Mouse (Mus musculus) forebrain, embryonic 14.5 days (tissue): ENCODE measurements at regions not wholly inside any gene's neighbourhood (a gene's known extent, or its start where the extent isn't known, plus 50 kb on each side); places are given as distances from the start of the nearest gene placed in this dataset.

Source experiments
- ATAC-seq: fragments of 200-750 bp; cut with Nextera tagmentation; 2 replicates; pipeline ENCODE4 v1.8.0; 2017; ENCODE audit warnings: mild to moderate bottlenecking, moderate library complexity
- DNase-seq: peaks from one replicate; pipeline ENCODE4 v3.0.0-alpha.2; 2015; ENCODE audit warnings: low spot score
- H3K27ac ChIP-seq: fragments of 300-500 bp; sonication (generic); 2 replicates; pipeline ENCODE4 v1.5.1; 2014; ENCODE audit warnings: low read depth, mild to moderate bottlenecking, control low read depth, low read length, moderate library complexity
- H3K27me3 ChIP-seq: fragments of 300-500 bp; sonication (generic); replicated peaks from 2 replicates; pipeline ENCODE4 v1.6.1; 2014; ENCODE audit warnings: low read length, control low read depth, mixed read lengths; ENCODE audit not compliant: control insufficient read depth, insufficient read depth
- H3K36me3 ChIP-seq: fragments of 300-500 bp; sonication (generic); 2 replicates; pipeline ENCODE4 v1.6.1; 2014; ENCODE audit warnings: low read length, control low read depth; ENCODE audit not compliant: control insufficient read depth, insufficient read depth
- H3K4me1 ChIP-seq: fragments of 300-500 bp; sonication (generic); 2 replicates; pipeline ENCODE4 v1.6.1; 2014; ENCODE audit warnings: antibody characterized with exemption, low read length, control low read depth; ENCODE audit not compliant: control insufficient read depth, insufficient read depth
- H3K4me2 ChIP-seq: fragments of 300-500 bp; sonication (generic); 2 replicates; pipeline ENCODE4 v1.6.1; 2014; ENCODE audit warnings: mild to moderate bottlenecking, control low read depth, low read length
- H3K4me3 ChIP-seq: fragments of 300-500 bp; sonication (generic); 2 replicates; pipeline ENCODE4 v1.5.1; 2014; ENCODE audit warnings: low read depth, low read length, control low read depth
- H3K9ac ChIP-seq: fragments of 300-500 bp; sonication (generic); 2 replicates; pipeline ENCODE4 v1.6.1; 2014; ENCODE audit warnings: mild to moderate bottlenecking, low read length, control low read depth, moderate library complexity
- H3K9me3 ChIP-seq: fragments of 300-500 bp; sonication (generic); replicated peaks from 2 replicates; pipeline ENCODE4 v1.6.1; 2016; ENCODE audit warnings: low read length, control low read depth, mixed read lengths; ENCODE audit not compliant: control insufficient read depth
- WGBS: fragments of 180-500 bp; shearing (Covaris S2); extraction: QIAGEN DNeasy Blood & Tissue Kit; methylation state at CpG from one replicate; pipeline ENCODE4 v1.1.7; 2014; 5-methylcytosine and 5-hydroxymethylcytosine counted together

- H3K36me3 ChIP-seq: no peaks in the 10 kb centered on the region
- no peaks in the 10 kb centered on the region for H3K27me3 ChIP-seq
- WGBS: 49% methylated on average over 15 of the region's 15 CpGs
- H3K4me2 ChIP-seq: no peak overlapping the region
- H3K4me3 ChIP-seq: no peak overlapping the region
- H3K9me3 ChIP-seq: no peaks in the 10 kb centered on the region
- ATAC-seq: no peak
- H3K4me1 ChIP-seq: no peaks in the 10 kb centered on the region; the same call in 1 of the 2 replicates
- no peak overlapping the region for H3K9ac ChIP-seq
- H3K27ac ChIP-seq: no peak overlapping the region
- DNase-seq: no peak
These were observed 117.2 kb upstream of the Lrfn2 start for GRCm38 (mm10) chr17:48814753-48815504.

GRCm38 (mm10) chr17:48816588-48817324, 115.4 kb upstream of the Lrfn2 start:
- WGBS: 84% methylated on average over 9 of the region's 9 CpGs
- Histone ChIP-seq H3K4me3 (no peak overlapping the region), H3K27ac (no peak overlapping the region), H3K9me3 (no peaks in the 10 kb centered on the region), H3K4me1 (no peaks in the 10 kb centered on the region; the same call in 1 of the 2 replicates), H3K27me3 (no peaks in the 10 kb centered on the region), H3K36me3 (no peaks in the 10 kb centered on the region), H3K9ac (no peak overlapping the region), H3K4me2 (no peak overlapping the region)
- DNase-seq (no peak), ATAC-seq (no peak)

GRCm38 (mm10) chr17:48817551-48817950, 114.6 kb upstream of the Lrfn2 start:
- no peak for DNase-seq
- H3K9ac ChIP-seq: no peak overlapping the region
- H3K36me3 ChIP-seq: no peaks in the 10 kb centered on the region
- WGBS: 88% methylated on average over 13 of the region's 13 CpGs
- H3K4me1 ChIP-seq: no peaks in the 10 kb centered on the region
- no peak overlapping the region for H3K4me3 ChIP-seq
- no peak for ATAC-seq
- no peak overlapping the region for H3K4me2 ChIP-seq
- no peak overlapping the region for H3K27ac ChIP-seq
- H3K9me3 ChIP-seq: no peaks in the 10 kb centered on the region
- no peaks in the 10 kb centered on the region for H3K27me3 ChIP-seq

GRCm38 (mm10) chr17:48819703-48820102, 112.5 kb upstream of the Lrfn2 start:
- ATAC-seq: no peak
- 94% methylated on average over 1 of the region's 1 CpGs for WGBS

GRCm38 (mm10) chr17:48822101-48822876, 109.9 kb upstream of the Lrfn2 start:
- Histone ChIP-seq H3K27me3 (no peaks in the 10 kb centered on the region), H3K9me3 (no peaks in the 10 kb centered on the region), H3K27ac (no peak overlapping the region), H3K4me1 (peaks cover 6% of the 10 kb centered on the region), H3K4me3 (no peak overlapping the region), H3K36me3 (no peaks in the 10 kb centered on the region), H3K9ac (no peak overlapping the region), H3K4me2 (no peak overlapping the region)
- no peak for DNase-seq
- WGBS: 92% methylated on average over 20 of the region's 20 CpGs
- no peak for ATAC-seq

More at GRCm38 (mm10) chr17:48819703-48820102, 112.5 kb upstream of the Lrfn2 start:
- Histone ChIP-seq H3K9me3 (no peaks in the 10 kb centered on the region), H3K4me2 (no peak overlapping the region), H3K4me1 (peaks cover 6% of the 10 kb centered on the region), H3K9ac (no peak overlapping the region), H3K27me3 (no peaks in the 10 kb centered on the region), H3K27ac (no peak overlapping the region), H3K4me3 (no peak overlapping the region), H3K36me3 (no peaks in the 10 kb centered on the region)
- no peak for DNase-seq

GRCm38 (mm10) chr17:48823921-48824320, 108.3 kb upstream of the Lrfn2 start:
- ATAC-seq: peak; percentile 46; the same call in 1 of the 2 replicates

GRCm38 (mm10) chr17:48825212-48825913, 106.8 kb upstream of the Lrfn2 start:
- 61% methylated on average over 9 of the region's 9 CpGs for WGBS
- ATAC-seq (no peak), DNase-seq (no peak)
- Histone ChIP-seq H3K36me3 (no peaks in the 10 kb centered on the region), H3K4me3 (no peak overlapping the region), H3K4me1 (peaks cover 6% of the 10 kb centered on the region), H3K27me3 (no peaks in the 10 kb centered on the region), H3K27ac (0 out of 2 replicates have a peak overlapping the region, but pooled peaks have one; percentile 5), H3K4me2 (no peak overlapping the region), H3K9ac (no peak overlapping the region), H3K9me3 (no peaks in the 10 kb centered on the region)

More at GRCm38 (mm10) chr17:48823921-48824320, 108.3 kb upstream of the Lrfn2 start:
- Histone ChIP-seq H3K4me2 (no peak overlapping the region), H3K27ac (no peak overlapping the region), H3K9ac (no peak overlapping the region), H3K9me3 (no peaks in the 10 kb centered on the region), H3K4me1 (peaks cover 6% of the 10 kb centered on the region), H3K36me3 (no peaks in the 10 kb centered on the region), H3K27me3 (no peaks in the 10 kb centered on the region), H3K4me3 (no peak overlapping the region)
- 24% methylated on average over 9 of the region's 9 CpGs for WGBS
- DNase-seq: peak; percentile 39

- no peak overlapping the region for H3K4me2 ChIP-seq
- H3K9ac ChIP-seq: no peak overlapping the region
- no peak for DNase-seq
- no peaks in the 10 kb centered on the region for H3K4me1 ChIP-seq
- 43% methylated on average over 20 of the region's 20 CpGs for WGBS
- no peak overlapping the region for H3K4me3 ChIP-seq
- no peaks in the 10 kb centered on the region for H3K9me3 ChIP-seq
- no peak for ATAC-seq
- no peaks in the 10 kb centered on the region for H3K36me3 ChIP-seq
- H3K27me3 ChIP-seq: no peaks in the 10 kb centered on the region
- no peak overlapping the region for H3K27ac ChIP-seq
These were observed 93.7 kb upstream of the Lrfn2 start for GRCm38 (mm10) chr17:48838297-48838979.
